Mouse (Mus musculus): ENCODE measurements around the gene Ccdc73.
"Not testable (repeated sequence)": the region's sequence is repeated elsewhere in the genome, so short reads cannot be mapped to it uniquely, and the experiment has no call there.

Ccdc73 gene

DNA sequence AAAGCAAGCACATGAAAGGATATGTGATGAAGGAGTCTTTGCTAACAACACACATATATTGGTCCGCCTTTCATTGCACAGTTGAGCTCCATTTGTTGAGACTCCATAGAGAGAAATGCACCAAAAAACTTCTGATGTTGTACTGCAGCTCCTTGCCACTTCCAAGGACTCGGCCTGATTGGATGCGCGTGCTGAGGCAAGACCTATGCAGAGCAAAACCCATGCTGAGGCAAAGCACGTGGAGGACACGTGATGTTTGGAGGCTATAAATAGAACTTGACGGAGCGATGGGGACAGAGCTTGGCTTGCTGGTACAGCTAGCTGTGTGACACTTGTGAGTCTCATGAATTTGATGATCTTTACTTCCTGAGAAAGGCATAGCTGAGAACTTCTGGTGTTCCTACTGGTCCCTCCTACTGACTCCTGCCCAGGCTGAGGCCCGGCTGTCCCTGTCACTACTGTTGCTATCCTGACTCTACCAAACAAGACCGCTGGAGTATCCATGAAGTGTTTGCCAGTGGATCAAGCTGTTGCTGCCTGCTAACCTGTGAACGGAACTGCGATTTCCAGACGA is at the start of gene Ccdc73:
TSS of gene Ccdc73 (plus strand) at position 524 of the 574 bp plus-strand sequence.
- no peak for DNase-seq (ENCODE audit: low spot score in 2 of 2)

DNA sequence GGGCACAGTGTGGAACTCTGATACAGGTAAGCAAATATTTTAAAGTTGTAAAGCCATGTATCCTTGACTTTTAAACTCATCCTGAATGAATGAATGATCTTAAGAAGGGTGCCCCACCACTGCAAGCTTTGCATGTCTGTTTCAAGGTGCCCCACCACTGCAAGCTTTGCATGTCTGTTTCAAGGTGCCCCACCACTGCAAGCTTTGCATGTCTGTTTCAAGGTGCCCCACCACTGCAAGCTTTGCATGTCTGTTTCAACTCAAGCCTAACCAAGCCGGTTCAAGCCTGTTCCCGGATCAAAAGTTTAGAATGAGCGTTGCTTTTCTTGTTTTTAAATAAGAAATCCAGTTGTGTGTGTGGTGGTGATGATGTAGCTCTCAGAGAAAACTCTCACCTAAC is 48.8 kb upstream of the Ccdc73 start:
- not testable (repeated sequence) for DNase-seq (ENCODE audit: low spot score in 2 of 2)

DNA sequence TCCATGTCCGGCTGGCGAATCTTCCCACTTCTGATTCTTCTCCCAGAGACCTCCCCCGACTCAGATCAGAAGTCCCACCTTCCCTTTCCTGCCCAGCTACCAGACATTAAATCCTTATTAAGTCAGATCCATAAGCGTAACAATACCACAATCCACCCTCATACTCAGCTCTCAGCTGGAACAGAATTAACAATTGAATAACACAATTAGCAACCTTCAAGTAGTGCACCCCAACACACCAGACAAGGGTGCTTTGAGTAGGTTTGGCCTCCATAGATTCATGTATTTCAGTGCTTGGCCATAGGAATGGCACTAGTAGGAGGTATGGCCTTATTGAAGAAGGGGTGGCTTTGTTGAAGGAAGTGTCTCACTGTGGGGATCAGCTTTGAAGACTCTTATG is 41.4 kb upstream of the Ccdc73 start:
- DNase-seq (ENCODE audit: low spot score in 2 of 2), result no peak

DNA sequence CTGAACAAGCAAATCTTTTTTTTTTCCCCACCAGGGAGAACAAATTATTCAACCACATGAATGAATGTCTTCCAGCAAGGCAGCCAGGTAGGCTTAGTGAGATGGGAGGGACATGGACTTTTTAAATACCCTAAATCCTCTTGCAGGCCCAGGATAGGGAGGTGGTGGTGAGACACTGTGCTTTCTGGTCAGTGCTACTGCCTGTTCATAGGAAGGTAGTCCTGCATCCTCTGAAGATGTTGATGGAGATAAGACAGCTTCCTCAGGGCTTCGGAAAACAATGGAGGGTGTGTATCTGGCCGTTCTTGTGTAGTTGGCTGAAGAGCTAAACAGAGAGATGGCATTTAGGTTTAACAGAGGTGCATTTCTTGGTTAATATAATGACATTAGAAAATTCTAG is 35.1 kb upstream of the Ccdc73 start:
- no peak for DNase-seq (ENCODE audit: low spot score in 2 of 2)

DNA sequence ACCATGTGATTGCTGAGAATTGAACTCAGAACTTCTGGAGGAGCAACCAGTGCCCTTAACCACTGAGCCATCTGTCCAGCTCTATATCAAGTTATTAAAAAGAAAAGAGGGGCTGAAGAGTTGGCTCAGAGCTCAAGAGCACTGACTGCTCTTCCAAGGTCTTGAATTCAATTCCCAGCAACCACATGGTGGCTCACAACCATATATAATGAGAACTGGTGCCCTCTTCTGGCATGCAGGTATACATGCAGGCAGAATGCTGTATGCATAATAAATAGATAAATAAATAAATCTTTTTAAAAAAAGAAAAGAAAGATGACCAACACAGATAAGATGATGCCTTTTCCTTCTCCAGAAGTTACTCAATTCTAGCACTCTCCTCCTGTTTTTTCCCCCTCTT is 26.6 kb upstream of the Ccdc73 start:
- DNase-seq (ENCODE audit: low spot score in 2 of 2), result no peak

DNA sequence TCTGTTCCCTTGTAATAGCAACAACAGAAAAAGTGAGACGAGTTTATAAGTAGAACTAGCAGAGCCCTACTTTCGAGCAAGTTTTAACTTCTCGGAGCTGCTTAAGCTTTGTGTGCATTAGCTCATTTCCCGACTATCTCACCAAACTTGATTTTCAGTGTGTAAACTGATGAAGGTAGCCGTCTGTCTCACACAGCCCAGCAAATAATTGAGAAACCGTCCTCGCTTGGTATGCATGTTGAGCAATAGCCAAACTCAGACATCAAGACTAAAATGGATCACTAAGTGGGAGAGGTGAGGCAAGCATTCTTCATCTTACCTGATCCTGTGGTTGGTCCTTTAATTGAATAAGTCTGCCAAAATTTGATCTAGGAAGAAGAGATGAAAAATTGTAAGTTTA is 25.9 kb upstream of the Ccdc73 start:
- DNase-seq (ENCODE audit: low spot score in 2 of 2), result no peak

DNA sequence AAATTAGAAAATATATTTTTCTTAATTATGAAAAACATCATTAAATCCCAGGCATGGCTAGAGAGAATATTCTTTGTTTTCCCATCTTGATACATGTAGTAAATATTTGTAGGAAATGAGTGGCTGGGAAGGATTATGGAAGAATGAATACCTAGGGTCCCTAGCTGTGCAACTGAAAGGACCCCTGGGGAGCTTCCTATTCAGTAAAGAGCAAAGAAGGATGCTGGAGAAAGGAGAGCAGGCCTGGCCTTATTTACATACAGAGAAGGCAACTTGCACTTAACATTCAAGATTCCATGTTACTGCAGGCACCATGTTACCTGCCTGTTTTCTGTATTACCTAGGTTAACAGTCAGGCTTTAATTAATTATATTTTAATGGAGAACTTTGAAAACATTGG is 25.0 kb upstream of the Ccdc73 start:
- DNase-seq (ENCODE audit: low spot score in 2 of 2), result no peak

DNA sequence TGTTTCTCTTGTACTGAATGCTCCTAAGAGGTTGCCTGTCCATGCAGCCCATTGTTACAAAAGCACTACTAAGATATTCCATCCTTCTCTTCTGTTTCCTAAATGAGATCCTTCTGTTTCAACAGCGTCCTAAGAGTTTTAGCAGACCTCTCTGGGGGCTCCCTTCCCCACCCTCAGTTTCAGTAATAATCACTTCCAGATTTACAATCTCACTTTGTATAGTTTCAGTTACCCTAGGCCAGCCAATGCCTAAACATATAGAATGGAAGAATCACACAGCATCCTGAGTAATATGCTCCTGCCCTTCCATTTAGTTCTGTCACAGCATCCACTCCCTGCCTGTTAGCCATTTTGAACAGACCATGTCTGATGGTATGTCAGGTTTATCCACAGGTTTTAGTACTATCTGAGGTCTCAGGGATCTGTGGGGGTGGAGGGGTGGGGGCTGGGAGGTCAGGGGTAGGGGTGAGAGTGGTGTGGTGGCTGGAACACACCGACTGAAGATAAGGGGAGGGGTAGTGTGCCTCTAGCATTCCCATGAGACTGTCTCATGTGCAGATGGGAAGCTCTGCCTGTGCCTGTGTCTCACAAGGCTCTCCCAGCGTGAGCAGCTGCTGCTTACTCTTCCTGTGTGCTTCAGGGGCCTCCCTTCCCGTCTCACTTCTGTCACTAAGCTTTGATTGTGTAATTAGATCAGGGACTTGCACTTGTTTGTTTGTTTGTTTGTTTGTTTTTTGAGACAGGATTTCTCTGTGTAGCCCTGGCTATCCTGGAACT is 20.8 kb upstream of the Ccdc73 start:
- no peak for DNase-seq (ENCODE audit: low spot score in 2 of 2)

DNA sequence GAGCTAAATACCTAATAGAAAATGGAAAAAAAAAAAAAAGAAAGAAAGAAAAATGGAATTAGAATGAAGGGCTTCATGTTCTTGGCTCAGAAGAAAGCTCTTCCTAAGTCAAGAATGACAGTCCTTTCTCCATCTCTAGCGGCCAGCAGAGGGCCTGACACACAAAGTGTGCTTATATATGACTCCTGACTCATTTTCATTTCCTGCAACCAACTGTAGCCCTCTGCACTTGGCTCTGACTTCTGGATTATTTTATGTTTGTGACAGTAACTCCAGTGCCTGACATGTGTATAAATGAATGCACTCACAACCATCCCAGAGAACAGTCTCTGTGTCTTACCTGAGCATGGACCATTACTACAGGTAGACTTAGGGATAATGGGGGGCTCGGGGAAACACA is 20.0 kb upstream of the Ccdc73 start:
- no peak for DNase-seq (ENCODE audit: low spot score in 2 of 2)

DNA sequence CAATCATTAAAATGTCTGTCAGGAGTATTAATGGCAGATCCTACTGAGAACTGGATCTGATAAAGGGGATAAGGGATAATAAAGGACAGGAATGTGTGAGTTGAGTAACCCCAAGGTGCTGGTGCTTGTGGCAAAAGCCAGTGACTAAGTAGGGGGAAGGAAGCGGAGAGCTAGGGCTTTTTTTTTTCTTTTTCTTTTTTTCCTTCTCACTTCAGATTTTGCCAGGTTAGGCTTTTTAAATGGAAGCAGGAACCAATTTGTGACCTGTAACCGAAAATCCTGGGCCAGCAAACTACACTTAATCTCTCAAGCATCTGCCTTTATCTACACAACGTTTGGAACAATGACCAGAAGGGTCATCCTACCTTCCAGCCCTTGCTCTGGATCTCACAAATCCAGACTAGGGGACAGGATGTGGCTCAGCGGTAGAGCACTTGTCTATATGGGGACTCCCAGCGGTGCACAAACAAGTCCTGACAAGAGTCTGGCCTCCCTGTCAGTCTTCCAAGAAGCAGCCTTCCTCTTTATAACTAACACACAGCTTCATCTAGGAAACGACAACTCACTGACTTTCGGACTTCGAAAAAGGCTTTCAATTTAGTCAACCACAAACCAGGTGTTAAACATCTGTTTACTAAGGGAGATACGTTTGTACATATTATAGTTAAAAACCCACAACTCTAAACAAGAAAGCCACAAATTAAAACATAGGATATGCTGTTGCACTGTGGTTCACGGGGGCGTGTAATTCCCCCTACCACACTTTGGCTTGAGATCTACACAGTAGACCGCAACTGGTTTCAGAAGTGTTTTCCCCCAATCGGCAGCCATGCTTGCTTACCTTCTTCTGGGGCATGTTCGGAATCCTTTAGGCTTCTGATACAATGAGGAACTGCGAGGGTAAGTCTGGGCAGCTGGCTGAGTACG is 19.1 kb upstream of the Ccdc73 start:
- no peak for DNase-seq (ENCODE audit: low spot score in 2 of 2)

DNA sequence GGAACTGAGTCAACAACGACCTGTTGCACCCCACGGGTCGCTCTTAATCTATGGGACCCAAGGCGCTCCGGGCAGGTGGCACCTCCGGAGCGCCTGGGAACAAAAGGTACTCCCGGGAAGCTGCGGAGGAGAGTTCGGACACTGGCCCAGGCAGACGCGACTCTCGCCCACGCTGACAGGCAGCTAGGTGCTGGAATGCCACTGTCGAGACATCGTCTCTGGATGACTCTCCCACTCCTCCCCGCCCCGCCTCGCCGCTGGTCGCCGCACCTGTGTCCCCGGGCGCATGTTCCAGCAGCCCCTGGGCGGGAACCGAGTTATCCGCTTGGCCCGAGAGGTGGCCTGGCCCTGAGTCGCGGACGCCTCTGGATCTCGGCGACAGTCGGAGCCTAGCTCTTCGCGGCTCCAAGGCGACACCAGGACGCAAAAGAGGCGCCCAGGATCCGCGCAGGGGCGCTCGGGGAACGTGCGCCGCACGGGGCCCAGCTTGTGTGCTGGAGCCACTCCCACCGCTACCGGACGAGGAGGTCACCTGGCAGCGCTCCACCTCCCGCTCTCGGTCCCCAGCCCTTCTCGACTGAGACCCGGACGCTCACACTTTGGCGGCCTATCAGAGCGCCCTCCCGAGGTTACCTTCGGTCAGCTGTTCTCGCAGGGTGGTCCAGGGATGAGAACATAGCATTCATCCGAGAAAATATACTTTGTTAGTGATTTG is 18.2 kb upstream of the Ccdc73 start, which contains the start of gene Prrg4:
TSS of gene Prrg4 (minus strand) at position 601 of the 715 bp plus-strand sequence.
- DNase-seq (ENCODE audit: low spot score in 2 of 2), result peak; percentile 40 to 51

DNA sequence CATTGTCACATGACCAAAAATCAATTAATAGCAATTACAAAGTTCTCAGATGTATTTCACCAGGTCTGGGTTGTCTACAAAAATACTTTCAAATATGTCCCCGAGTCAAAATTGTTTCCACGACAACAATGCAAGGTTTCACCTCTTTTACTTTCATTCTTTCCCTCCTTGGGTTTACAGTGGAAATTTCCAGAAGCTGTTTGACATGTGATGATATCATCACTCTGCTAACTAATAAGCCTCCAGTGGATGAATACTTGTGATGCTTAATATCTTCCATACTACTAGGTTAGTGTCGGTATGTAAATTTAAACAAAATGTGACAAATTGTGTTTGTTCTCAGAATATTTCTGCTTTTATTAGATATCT is 17.6 kb upstream of the Ccdc73 start:
- DNase-seq (ENCODE audit: low spot score in 2 of 2), result no peak

DNA sequence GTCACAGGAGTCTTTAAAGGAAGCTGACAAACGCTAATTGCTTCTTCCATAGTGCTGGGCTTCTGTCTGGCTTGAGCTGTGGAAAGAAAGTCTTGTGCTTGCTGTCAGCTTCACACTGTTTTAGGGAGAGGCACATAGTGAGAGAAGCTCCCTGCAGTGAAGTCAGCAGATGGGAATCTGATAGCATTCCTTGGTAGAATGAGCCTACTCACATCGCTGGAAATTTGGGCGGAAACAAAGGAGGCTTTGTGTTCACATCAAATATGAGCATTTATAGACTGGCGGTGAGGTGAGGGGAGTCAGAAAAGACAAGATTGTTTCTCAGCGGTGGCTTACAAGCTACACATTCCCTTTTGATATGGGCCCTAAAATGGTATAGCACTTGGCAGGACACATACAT is 15.9 kb upstream of the Ccdc73 start:
- peak in 1 of 2 experiments; percentile 17 for DNase-seq (ENCODE audit: low spot score in 2 of 2)

DNA sequence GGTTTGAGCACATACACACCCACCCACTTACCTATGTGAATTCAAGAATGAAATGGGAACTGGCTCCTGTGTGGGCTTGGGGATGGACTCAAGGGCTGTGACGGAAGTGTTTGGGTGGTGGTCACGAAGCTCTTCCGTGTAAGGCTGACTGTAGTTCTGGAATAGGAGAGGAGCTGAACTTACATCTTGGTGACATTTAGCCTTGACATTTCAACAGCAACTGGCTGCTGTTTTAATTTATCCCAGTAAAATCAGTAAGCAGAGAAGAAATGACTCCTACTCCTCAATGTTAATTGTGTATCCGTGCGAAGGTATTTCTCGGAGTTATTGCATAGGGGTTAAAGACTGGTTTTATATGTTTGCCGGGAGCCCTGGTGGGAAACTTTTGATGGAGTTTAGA is 15.1 kb upstream of the Ccdc73 start:
- no peak for DNase-seq (ENCODE audit: low spot score in 2 of 2)

DNA sequence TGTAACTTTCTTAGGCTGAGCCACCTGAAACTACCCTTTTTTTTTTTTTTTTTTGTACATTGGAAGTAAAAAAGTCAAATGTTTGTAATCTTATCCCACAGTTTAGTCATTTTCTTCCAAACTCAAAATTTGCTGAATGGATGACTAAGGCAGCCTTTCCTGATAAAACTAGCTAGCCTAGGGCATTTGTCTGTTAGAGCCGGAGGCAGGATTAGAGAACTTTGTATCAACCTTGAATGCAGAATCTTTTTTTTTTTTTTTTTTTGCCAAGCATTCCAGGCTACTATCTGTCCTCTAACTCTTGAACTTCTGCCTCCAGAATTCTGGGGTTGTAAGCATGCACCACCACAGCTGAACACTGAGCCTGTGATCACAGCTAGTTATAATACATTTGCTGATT is 12.8 kb upstream of the Ccdc73 start:
- no peak for DNase-seq (ENCODE audit: low spot score in 2 of 2)

DNA sequence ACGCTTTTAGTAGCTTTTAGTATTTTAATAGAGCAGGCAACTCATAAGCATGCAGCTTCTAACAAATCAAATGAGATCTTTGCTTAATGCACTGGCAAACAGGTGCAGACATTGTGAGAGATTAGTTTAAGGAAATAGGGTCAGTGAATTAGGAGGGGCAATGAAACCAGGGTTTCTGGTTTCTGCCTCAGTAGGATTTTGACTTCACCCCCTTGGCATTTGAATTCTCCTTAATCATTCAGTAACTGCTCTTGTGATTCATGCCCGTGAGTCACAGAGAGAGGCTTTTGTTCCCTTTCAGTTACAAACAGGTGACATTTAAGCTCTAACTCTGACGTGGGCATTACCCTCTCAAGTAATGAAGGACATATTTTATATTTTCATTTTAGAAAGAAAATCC is 11.9 kb upstream of the Ccdc73 start:
- DNase-seq (ENCODE audit: low spot score in 2 of 2), result no peak

DNA sequence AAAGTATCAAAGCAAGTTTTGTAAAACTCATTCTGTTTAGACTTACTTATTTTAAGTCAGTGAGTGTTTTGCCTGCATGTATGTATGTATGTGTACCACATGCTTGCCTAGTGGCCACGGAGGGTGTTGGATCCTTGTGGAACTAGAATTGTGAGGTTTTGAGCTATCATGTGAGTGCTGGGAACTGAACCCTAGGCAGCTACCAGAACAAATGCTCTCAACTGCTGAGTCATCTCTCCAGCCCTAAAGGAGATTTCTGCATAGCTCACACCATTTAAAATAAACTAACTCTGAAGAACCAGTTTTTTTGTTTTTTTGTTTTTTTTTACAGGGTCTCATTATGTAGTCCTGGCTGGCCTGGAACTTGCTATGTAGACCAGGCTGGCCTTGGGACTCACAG is 11.4 kb upstream of the Ccdc73 start:
- DNase-seq (ENCODE audit: low spot score in 2 of 2), result no peak

DNA sequence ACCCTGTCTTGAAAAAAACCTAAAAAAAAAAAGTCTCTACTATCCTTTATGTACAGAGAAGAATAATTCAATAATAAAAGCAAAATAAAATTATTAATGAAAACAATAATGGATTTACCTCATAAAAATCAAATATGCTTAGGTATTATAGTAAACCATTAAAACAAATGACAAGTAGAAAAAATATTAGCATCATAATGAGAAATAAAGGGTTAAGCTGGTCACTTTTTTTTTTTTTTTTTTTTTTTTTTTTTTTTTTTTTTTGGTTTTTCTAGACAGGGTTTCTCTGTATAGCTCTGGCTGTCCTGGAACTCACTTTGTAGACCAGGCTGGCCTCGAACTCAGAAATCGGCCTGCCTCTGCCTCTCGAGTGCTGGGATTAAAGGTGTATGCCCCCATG is 9.5 kb upstream of the Ccdc73 start:
- DNase-seq (ENCODE audit: low spot score in 2 of 2), result not testable (repeated sequence)

DNA sequence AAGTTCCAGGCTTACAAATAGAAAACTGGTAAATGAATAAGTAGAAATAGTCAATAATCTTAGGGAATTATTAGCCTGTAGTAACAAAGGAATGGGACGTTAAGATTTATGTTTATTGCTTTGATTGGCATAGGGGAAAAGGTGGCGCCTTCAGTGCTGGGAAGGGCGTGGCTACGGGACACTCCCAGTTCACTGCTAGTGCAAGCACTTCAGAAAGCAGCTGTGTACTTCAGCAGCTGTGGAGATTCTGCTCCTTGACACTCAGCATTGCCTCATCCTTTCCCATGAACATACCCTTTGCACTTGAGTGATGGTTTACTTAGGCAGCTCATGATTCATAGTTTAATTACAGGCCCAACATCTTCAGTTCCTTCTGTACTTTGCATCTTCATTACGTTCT is 8.5 kb upstream of the Ccdc73 start:
- no peak for DNase-seq (ENCODE audit: low spot score in 2 of 2)

DNA sequence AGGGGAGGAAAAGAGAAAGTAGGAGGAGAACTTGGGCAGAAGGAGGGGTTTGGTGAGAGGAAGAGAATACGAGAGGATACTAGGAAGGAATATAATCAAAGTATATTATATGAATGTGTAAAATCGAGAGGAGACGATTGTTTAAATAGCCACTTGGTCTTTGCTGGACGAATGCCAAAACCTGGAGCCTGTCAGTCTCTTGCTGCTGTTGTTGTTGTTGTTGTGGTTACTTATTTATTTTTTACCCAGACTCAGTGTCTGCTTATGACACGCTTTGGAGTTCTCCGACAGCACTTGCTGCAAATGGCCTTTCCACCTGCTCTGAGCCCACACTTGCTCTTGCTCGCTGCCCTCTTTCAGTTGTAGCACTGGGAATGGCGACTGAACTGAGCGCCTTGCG is 7.2 kb upstream of the Ccdc73 start:
- DNase-seq (ENCODE audit: low spot score in 2 of 2), result no peak

DNA sequence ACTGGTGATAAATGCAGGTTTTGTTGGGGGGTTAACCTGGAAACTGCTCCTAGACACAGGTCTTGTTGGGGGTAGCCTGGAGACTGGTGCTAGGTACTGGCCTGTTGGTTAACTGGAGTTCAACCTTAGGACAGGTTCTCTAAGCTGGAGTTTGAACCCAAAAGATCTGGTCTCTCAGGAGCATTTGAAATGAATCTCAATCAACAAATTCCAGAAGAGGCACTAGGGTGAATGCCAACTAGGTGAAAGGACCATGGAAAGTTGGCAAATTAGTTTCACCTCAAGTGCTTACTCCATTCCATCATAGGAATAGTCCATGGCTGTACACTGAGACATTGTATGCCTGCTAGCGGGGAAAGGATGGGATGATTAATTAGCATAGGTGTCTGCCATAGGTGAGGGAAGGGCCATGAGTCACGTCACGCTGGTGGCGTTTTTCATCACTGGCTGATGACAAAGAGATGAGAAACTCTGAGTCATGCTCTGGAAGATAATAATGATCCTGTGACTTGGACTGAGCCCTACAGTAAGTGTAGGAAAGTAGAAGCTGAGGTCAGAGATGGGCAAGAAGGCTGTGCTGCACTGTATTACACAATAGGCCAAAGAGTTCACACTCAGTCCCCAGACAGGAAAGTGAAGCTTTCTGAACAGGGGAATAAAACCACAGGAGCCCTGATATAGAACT is 3.3 kb upstream of the Ccdc73 start:
- DNase-seq (ENCODE audit: low spot score in 2 of 2), result no peak

Data from right cerebral cortex, postnatal 10 days (tissue).